Mouse (Mus musculus) heart, postnatal 14 days (tissue): ENCODE data around the gene Fam234b. TPM values are rescaled to one million over a fixed set of nuclear protein-coding genes. Genes with fewer than 3 reads are reported as not detected.

Source experiments
- DNase-seq, 2 experiments: peaks; one replicate each; pipeline ENCODE4 v3.0.0; 2021 to 2022
- intact Hi-C: fragments of 180-260 bp; cut with DNase I; formaldehyde crosslinking; loops from one replicate; pipeline ENCODE4 v1.15.1; 2025
- total RNA-seq, 2 experiments: library from RNA; stranded (reverse); gene quantifications; 2 replicates each; pipeline ENCODE4 v1.2.3; 2021

Fam234b gene
- total RNA-seq, 2 experiments from 2014 or later = 6.3 to 7.8 TPM

DNA sequence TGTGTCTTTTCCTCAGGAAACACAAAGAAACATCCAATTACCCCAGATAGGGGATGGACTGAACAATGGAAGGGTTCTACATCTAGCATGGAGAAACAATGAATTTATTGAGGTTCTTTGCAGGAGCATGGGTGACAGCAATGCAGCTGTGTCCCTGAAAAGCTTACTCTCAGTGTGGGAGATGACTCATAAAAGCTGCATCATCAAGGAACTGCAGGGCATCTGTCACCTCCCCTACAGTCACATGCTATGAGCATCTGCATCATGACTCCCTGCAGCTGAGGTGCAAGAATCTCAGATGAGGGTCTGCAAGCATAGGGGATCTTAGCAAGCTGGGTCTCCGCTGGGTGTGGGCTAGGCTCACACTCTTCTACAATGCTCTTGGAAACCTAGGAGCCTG is 22.8 kb upstream of the Fam234b start:
- no peak for DNase-seq
- intact Hi-C loops = no loop called here

GRCm38 (mm10) chr6:135177271-135177670 is 20.5 kb upstream of the Fam234b start:
- intact Hi-C loops = no loop called here
- DNase-seq = no peak

DNA sequence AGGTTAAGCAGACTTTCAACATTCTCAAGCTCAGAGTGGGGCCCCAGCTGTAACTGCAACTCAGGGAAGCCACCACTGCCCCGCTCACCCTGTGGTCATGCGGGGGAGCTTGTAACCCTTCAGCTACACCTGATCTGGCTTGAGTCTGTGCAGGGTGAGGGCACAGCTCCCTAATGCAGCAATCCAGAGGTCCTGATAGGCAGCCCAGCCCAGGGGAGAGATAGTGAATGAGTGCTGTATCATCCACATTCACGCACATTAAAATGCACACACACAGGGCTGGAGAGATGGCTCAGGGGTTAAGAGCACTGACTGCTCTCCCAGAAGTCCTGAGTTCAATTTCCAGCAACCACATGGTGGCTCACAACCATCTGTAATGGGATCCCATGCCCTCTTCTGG is 19.2 kb upstream of the Fam234b start:
- DNase-seq = no peak
- intact Hi-C loops = no loop called here

DNA sequence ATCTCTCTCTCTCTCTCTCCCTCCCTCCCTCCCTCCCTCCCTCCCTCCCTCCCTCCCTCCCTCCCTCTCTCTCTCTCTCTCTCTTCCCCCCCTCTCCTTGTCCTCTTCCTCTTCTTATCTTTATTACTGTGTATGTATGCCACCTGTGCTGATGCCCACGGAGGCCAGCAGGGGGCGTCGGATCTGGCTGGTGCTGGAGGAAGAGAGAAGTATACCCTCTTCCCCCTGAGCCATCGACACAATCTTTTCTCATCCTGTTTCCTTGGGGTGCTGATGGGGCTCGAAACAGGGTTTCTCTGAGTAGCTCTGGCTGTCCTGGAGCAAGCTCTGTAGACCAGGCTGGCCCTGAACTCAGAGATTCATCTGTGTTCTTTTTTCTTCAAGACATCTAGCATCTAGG is 14.9 kb upstream of the Fam234b start:
- intact Hi-C loops = no loop called here
- no peak for DNase-seq

DNA sequence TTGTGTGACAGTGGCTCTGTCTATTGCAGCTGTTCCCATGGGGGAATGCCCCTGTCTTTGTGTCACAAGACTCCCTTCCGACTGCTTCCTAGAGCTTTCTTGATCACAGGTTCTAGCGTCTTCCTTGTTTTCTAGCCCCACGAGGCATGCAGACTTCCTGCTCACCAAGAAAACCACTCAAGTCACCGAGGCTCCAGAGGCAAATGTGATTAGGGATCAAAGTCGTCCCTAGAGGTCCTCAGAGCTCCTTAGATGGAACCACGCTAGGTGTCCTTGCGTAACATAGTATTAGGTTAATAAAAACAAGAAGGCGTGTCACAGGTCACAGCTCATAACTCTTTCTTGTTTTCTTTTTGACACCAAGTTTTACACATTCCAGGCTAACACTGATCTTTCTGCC is 13.8 kb upstream of the Fam234b start:
- intact Hi-C loops = no loop called here
- DNase-seq = no peak

DNA sequence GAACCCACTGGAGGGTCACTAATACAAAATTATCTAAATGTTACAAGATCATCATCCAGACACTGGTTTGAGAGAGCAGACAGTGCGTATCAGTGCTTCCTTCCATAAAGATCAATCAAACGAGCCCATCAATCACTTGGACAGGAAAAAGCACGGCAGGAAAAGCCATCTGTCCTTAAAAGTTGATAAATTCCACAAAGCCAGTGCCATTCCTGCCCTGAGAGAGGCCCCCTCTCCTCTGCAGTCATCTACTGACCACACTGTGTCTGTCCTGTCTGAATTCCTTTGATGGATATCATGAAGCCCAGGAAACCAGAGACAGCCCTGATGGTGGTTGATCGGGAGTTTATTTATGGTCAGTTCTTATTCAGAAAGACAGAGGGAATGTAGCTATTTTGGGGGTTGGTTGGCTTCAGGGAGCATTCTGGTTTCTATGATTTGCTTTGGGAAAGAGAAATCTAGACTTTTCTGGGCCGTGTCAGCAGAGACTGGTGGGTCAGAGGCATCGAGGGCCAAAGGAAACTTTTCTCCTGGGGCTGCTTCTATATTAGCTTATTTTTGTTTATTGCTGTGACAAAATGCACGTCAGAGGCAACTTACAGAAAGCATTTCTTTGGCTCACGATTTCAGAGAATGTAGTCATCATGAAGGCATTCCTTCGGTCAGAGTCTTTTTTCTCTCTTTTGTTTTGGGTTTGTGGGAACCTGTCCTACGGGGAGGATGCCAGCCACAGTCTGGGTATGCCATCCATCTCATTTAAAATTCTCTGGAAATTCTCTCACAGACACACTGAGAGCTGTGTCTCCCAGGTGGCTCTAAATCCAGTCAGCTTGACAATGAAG is 10.5 kb upstream of the Fam234b start:
- no peak for DNase-seq
- intact Hi-C loops = no loop called here

- intact Hi-C loops = no loop called here
- DNase-seq = no peak
These were observed 9.1 kb upstream of the Fam234b start for GRCm38 (mm10) chr6:135188629-135189028.

GRCm38 (mm10) chr6:135190122-135190521 is 7.7 kb upstream of the Fam234b start:
- intact Hi-C loops = no loop called here
- DNase-seq = no peak

- intact Hi-C loops = no loop called here
- DNase-seq = no peak
These were observed 5.9 kb upstream of the Fam234b start for GRCm38 (mm10) chr6:135191906-135192305.

DNA sequence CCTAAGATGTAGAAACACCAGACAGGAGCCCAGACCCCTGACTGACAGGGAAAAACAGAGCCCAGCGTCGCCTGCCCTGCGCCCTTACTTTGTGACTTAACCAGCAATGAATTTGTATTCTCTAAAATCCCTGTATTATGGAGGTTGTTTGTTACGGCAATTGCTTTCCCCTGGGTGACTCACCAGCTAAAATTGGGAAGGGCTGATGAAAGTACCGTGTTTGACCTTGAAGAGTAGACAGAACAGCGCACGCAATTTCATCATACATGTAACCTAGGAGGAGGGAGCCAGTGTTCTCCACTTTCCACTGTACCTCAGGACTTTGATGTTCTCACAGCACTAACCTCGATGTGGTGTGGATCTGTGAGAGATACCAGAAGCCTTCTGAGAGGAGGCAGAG is 4.8 kb upstream of the Fam234b start:
- intact Hi-C loops = no loop called here
- DNase-seq = no peak

- DNase-seq = no peak
- intact Hi-C loops = no loop called here
These were observed 4.0 kb upstream of the Fam234b start for GRCm38 (mm10) chr6:135193733-135194132.

DNA sequence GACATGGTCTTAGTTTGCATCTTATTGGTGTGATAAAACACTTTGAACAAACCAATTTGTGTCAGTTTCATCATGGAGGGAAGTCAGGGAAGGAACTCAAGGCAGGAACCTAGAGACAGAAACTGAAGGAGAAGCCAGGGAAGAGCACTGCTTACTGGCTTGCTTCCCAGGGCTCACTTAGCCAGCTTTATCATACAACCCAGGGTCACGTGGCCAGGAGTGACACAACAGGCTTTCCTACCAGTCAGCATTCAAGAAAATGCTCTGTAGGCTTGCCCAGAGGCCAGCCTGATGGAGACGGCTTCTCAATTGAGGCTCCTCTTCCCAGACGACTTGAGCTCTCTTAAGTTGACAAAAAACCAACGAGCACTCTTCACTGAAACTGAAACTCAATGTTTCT is 2.9 kb upstream of the Fam234b start:
- intact Hi-C loops = no loop called here
- no peak for DNase-seq

DNA sequence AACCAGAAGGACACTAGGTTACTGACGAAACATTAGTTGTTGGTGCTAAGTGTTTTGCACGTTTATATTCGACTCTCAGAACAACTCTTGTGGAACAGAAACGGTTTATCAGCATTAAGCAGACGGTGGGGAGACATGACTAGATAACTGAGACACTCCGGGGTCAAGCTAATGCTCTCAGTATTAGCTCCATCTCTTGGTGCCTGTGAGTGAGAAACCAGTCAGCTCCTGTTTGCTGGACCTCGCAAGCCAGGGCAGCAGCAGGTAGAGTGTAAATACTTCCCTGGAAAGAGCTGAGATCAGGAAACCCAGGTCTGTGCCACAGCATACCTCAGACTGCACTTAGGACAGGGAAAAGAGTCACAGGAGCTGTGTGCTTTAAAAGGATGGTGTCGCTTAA is 1.1 kb upstream of the Fam234b start:
- DNase-seq = no peak
- intact Hi-C loops = no loop called here

- DNase-seq = no peak
- intact Hi-C loops = no loop called here
These were observed 331 bp upstream of the Fam234b start for GRCm38 (mm10) chr6:135197446-135197845.

- no peak for DNase-seq
- intact Hi-C loops = no loop called here
These were observed 949 bp downstream of the Fam234b start for GRCm38 (mm10) chr6:135198726-135199125.

GRCm38 (mm10) chr6:135200122-135200957 is 2.6 kb downstream of the Fam234b start:
- no peak for DNase-seq
- intact Hi-C loops = no loop called here

DNA sequence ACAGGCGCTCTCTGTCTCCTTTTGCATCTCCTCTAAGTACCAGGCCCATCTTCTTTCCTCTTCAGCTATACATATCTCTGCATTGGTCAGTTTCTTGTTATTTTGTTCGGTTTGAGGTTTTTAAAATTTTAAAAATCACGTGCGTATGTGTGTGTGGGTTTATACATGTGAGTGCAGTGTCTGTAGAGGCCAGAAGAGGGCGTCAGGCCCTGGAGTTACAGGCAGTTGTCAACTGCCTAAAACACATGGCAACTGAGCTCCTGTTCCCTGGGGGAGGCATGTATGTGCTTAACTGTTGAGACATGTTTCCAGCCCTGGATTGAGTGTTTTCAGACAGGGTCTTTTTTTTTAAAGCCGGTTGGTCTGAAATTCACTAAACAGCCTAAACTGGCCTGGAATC is 4.9 kb downstream of the Fam234b start:
- DNase-seq = no peak
- intact Hi-C loops = no loop called here

DNA sequence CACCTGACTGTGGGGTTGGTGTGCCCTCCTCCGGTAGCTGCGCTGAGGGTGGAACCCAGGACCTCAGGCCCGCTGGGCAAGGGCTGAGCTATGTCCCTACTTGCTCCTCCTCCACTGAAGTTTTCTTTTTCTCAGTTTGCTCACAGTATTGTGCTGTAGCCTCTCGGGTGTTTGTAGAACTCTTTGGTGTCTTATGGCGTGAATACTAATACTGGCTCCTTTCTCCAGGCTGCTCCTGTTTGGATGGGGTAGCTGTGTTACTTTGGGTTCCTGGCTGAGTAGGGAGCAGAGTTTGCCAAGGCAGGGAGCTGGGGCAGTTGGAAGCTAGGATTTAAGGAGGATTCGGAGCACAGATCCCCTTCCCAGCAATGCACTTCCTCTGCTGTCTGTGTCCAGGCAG is 6.0 kb downstream of the Fam234b start:
- intact Hi-C loops = no loop called here
- DNase-seq = no peak

DNA sequence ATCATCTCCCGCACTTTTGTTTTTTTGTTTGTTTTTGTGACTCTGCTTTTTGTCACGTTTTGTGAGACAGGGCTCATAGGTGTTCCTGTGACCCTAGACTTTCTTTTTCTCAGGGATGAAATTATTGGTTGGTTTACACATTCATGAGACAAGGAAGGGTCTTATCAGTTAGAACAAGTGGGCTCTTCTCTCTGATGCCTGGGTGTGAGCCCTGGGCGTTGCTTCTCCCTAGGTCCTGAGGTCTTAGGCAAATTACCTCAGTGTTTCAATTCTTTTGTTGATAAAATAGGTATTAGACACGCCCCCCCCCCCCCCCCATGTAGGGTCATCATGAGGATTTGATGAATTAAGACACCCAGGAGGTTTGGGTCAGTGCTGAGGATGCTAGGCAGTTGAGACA is 7.1 kb downstream of the Fam234b start:
- intact Hi-C loops = no loop called here
- DNase-seq = no peak

DNA sequence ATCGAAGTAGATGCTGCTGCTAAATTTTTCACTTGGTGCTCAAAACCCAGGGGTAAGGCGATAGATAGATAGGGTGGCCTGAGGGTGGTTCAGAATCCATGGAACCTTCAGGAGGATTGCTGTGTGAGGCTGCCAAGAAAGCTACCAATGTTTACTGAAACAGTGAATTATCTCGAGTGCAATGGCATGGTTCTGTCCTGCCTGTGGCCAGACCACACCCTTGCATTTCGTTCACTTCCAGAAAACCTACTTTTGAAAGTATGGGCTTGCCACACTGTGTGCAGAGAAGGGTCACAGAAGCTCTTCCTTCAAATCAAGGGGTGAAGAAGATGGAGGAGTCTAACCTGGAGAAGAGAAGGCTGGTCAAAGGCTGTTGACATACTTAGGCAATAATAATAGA is 8.0 kb downstream of the Fam234b start:
- no peak for DNase-seq
- intact Hi-C loops = no loop called here

DNA sequence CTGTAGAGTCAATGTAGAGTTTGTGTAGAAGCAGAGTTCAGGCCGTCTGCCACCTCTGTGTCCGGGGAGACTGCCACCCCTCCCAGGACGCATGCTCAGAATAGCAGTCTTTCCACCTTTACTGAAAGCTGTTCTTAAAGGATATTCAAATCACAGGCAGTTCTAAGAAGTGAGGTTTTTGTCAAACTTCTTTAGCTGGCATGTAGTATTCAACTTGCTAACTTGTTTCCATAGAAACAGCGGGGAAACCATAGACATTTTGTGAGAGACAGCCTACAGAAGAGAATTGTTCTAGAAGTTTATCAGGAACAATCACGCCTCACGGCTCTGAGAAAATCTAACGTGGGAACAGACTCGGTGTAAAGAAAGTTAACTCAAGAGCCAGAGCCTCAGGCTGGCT is 9.1 kb downstream of the Fam234b start:
- no peak for DNase-seq
- intact Hi-C loops = no loop called here

- intact Hi-C loops = no loop called here
- no peak for DNase-seq
These were observed 13.4 kb downstream of the Fam234b start for GRCm38 (mm10) chr6:135211169-135211568.
